Mouse (Mus musculus): ENCODE results near the gene Pitx2. TPM values are rescaled to one million over a fixed set of nuclear protein-coding genes. Genes with fewer than 3 reads are reported as not detected.

Pitx2 gene
- polyA plus RNA-seq, 1 experiment from 2014 or later = 15.9 TPM

DNA sequence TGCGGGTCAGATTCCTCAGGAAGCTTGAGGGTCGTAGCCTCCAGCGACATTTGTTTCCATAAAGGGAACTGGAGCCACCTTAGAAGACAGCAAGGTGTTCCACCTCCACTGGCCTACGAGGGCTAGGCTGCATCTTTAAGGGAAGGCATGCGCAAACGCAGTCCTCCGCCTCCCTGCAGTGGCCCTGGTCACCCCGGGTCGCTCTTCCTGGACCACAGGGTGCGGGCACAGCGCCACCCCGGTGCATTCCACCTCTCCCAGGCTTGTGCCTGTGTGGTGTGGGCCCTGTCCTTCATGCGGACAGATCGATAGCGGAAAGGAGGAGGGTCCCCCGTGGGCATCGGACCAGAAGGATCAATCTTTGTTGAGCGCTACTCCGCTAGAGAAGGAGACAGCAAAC, 56.6 kb downstream of the Pitx2 start:
- H3K27ac ChIP-seq = no peak overlapping the region
- 53% methylated on average over 19 of the region's 19 CpGs for WGBS
- H3K4me1 ChIP-seq = no peaks in the 10 kb centered on the region
- peak; percentile 39; the same call in 1 of the 2 replicates for ATAC-seq (ENCODE audit: low FRiP score)
- no peaks in the 10 kb centered on the region for H3K27me3 ChIP-seq
- H3K9me3 ChIP-seq = no peaks in the 10 kb centered on the region
- peak overlapping the region; percentile 29 for H3K4me3 ChIP-seq (replicated peaks)
- no peak overlapping the region; the same call in 1 of the 2 replicates for H3K9ac ChIP-seq
- H3K36me3 ChIP-seq (replicated peaks) = no peaks in the 10 kb centered on the region
- peak overlapping the region; percentile 39 for H3K4me2 ChIP-seq

DNA sequence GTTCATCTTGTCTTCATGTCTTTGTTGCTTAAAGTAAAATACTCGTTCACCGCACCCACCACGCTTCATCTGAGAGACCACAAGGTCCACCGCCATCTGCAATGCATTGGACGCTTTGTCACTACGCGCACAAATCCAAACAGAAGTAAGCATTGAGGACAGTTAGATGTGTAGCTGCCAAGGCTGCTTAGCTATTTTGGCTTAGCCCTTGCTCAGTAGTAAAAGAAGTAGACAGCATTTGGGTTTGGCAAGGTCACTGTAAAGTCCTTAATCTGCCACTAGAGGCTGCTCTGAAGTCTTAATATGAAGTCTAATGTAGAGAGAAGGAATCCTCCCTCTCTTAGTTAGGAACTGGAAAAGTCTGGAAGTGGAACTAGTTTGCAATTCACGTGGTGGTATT, 57.1 kb downstream of the Pitx2 start:
- Histone ChIP-seq H3K27ac (no peak overlapping the region), H3K36me3 (replicated peaks) (no peaks in the 10 kb centered on the region), H3K4me3 (replicated peaks) (peak overlapping the region; percentile 29; the same call in 1 of the 2 replicates), H3K27me3 (no peaks in the 10 kb centered on the region), H3K9me3 (no peaks in the 10 kb centered on the region), H3K9ac (no peak overlapping the region), H3K4me1 (no peaks in the 10 kb centered on the region), H3K4me2 (peak overlapping the region; percentile 39)
- 68% methylated on average over 8 of the region's 8 CpGs for WGBS
- ATAC-seq (ENCODE audit: low FRiP score) = 0 out of 2 replicates have a peak, but pooled peaks have one; percentile 9

DNA sequence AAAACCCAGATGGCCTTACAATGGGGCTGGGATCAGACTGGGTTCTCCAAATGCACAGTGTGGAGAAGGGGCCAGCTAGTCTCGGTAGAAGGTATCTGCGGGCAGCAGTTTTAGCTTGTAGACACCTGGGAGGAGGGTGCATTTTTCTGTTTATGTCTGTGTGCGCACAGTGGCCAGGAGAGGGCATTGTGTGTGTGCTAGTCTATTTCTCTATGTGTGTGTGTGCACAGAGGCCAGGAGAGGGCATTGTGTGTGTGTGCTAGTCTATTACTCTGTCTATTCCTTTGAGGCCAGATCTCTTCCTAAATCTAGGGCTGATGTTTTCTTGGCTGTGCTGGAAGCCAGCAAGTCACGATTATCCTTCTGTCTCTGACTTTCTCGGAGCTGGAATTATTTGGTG, 58.8 kb downstream of the Pitx2 start:
- Histone ChIP-seq H3K27me3 (no peaks in the 10 kb centered on the region), H3K4me3 (replicated peaks) (no peak overlapping the region), H3K4me1 (no peaks in the 10 kb centered on the region), H3K27ac (no peak overlapping the region), H3K36me3 (replicated peaks) (no peaks in the 10 kb centered on the region), H3K9ac (no peak overlapping the region), H3K9me3 (no peaks in the 10 kb centered on the region), H3K4me2 (no peak overlapping the region)
- 84% methylated on average over 5 of the region's 5 CpGs for WGBS
- no peak for ATAC-seq (ENCODE audit: low FRiP score)

Other genes with a start within 250 kb of the Pitx2 start
- gene Enpep, start 132.8 kb downstream of the Pitx2 start, polyA plus RNA-seq (2016; fragmentation: Nextera tagmentation; extraction: Ambion mirVana) = 0.73 and 1.5 TPM in 2 replicates

All from forebrain, embryonic 12.5 days (tissue).